Mouse (Mus musculus) olfactory bulb, adult 2 months (tissue): ENCODE results near the gene Zup1.
"Not testable (repeated sequence)": the region's sequence is repeated elsewhere in the genome, so short reads cannot be mapped to it uniquely, and the experiment has no call there.

Experiments used
- CTCF ChIP-seq: fragments of 200-500 bp; IDR thresholded peaks from 2 replicates; pipeline ENCODE4 v1.5.1; 2012; ENCODE audit warnings: low read depth, mild to moderate bottlenecking, low read length, moderate library complexity; ENCODE audit not compliant: insufficient read depth
- POLR2A ChIP-seq: fragments of 200-500 bp; IDR thresholded peaks from 2 replicates; pipeline ENCODE4 v1.6.1; 2012; ENCODE audit warnings: mild to moderate bottlenecking, low read depth, low read length, moderate library complexity; ENCODE audit not compliant: insufficient read depth

- not testable (repeated sequence) for TF ChIP-seq POLR2A, CTCF
These were observed 49.5 kb downstream of the Zup1 start for GRCm38 (mm10) chr10:33901520-33901919.
